Mouse (Mus musculus): Measurements from ENCODE around the gene Bcl11a. TPM values are rescaled to one million over a fixed set of nuclear protein-coding genes. Genes with fewer than 3 reads are reported as not detected.

The Bcl11a gene
- polyA plus RNA-seq, 1 experiment from 2014 or later = 25.2 TPM

- 34% methylated on average over 9 of the region's 9 CpGs for WGBS (ENCODE audit: insufficient replicate concordance)
- H3K9me3 ChIP-seq (replicated peaks) = no peaks in the 10 kb centered on the region
- no peak overlapping the region for H3K4me3 ChIP-seq (replicated peaks)
- no peak overlapping the region for H3K27ac ChIP-seq (replicated peaks)
- no peak for ATAC-seq (ENCODE audit: insufficient read depth)
- H3K9ac ChIP-seq = no peak overlapping the region
- no peak overlapping the region for H3K4me2 ChIP-seq
- peaks cover 54% of the 10 kb centered on the region for H3K36me3 ChIP-seq (replicated peaks)
- H3K4me1 ChIP-seq (replicated peaks) = peaks cover 20% of the 10 kb centered on the region
- no peaks in the 10 kb centered on the region for H3K27me3 ChIP-seq
These were observed 80.2 kb downstream of the Bcl11a start for GRCm38 (mm10) chr11:24158026-24158425.

- H3K27me3 ChIP-seq = no peaks in the 10 kb centered on the region
- H3K9ac ChIP-seq = no peak overlapping the region
- H3K4me3 ChIP-seq (replicated peaks) = no peak overlapping the region
- no peak overlapping the region for H3K27ac ChIP-seq (replicated peaks)
- peaks cover 9% of the 10 kb centered on the region for H3K4me1 ChIP-seq (replicated peaks)
- 80% methylated on average over 2 of the region's 2 CpGs for WGBS (ENCODE audit: insufficient replicate concordance)
- no peak overlapping the region for H3K4me2 ChIP-seq
- H3K36me3 ChIP-seq (replicated peaks) = peaks cover 60% of the 10 kb centered on the region
- no peak for ATAC-seq (ENCODE audit: insufficient read depth)
- H3K9me3 ChIP-seq (replicated peaks) = no peaks in the 10 kb centered on the region
These were observed 81.8 kb downstream of the Bcl11a start for GRCm38 (mm10) chr11:24159656-24160055.

GRCm38 (mm10) chr11:24161458-24161857 is 83.6 kb downstream of the Bcl11a start:
- H3K4me2 ChIP-seq = no peak overlapping the region
- H3K27ac ChIP-seq (replicated peaks) = no peak overlapping the region
- no peak for ATAC-seq (ENCODE audit: insufficient read depth)
- peaks cover 70% of the 10 kb centered on the region for H3K36me3 ChIP-seq (replicated peaks)
- no peaks in the 10 kb centered on the region for H3K9me3 ChIP-seq (replicated peaks)
- peaks cover 5% of the 10 kb centered on the region for H3K4me1 ChIP-seq (replicated peaks)
- no peak overlapping the region for H3K4me3 ChIP-seq (replicated peaks)
- no peak overlapping the region for H3K9ac ChIP-seq
- 89% methylated on average over 2 of the region's 2 CpGs for WGBS (ENCODE audit: insufficient replicate concordance)
- H3K27me3 ChIP-seq = no peaks in the 10 kb centered on the region

GRCm38 (mm10) chr11:24162056-24162455 is 84.2 kb downstream of the Bcl11a start:
- ATAC-seq (ENCODE audit: insufficient read depth) = no peak
- H3K4me1 ChIP-seq (replicated peaks) = peaks cover 5% of the 10 kb centered on the region
- H3K27ac ChIP-seq (replicated peaks) = no peak overlapping the region
- peaks cover 66% of the 10 kb centered on the region for H3K36me3 ChIP-seq (replicated peaks)
- WGBS (ENCODE audit: insufficient replicate concordance) = 77% methylated on average over 7 of the region's 7 CpGs
- no peaks in the 10 kb centered on the region for H3K27me3 ChIP-seq
- no peak overlapping the region for H3K4me3 ChIP-seq (replicated peaks)
- no peak overlapping the region for H3K9ac ChIP-seq
- no peaks in the 10 kb centered on the region for H3K9me3 ChIP-seq (replicated peaks)
- H3K4me2 ChIP-seq = no peak overlapping the region

- ATAC-seq (ENCODE audit: insufficient read depth) = no peak
- WGBS (ENCODE audit: insufficient replicate concordance) = 90% methylated on average over 8 of the region's 8 CpGs
- H3K27me3 ChIP-seq = no peaks in the 10 kb centered on the region
- H3K9ac ChIP-seq = no peak overlapping the region
- H3K27ac ChIP-seq (replicated peaks) = no peak overlapping the region
- H3K4me1 ChIP-seq (replicated peaks) = no peaks in the 10 kb centered on the region
- no peak overlapping the region for H3K4me2 ChIP-seq
- H3K9me3 ChIP-seq (replicated peaks) = no peaks in the 10 kb centered on the region
- peaks cover 62% of the 10 kb centered on the region for H3K36me3 ChIP-seq (replicated peaks)
- no peak overlapping the region for H3K4me3 ChIP-seq (replicated peaks)
These were observed 85.2 kb downstream of the Bcl11a start for GRCm38 (mm10) chr11:24163072-24163471.

GRCm38 (mm10) chr11:24164065-24164464 is 86.2 kb downstream of the Bcl11a start:
- Histone ChIP-seq H3K4me1 (replicated peaks) (no peaks in the 10 kb centered on the region), H3K36me3 (replicated peaks) (peaks cover 61% of the 10 kb centered on the region), H3K9ac (no peak overlapping the region), H3K4me2 (no peak overlapping the region), H3K4me3 (replicated peaks) (no peak overlapping the region), H3K27ac (replicated peaks) (no peak overlapping the region), H3K27me3 (no peaks in the 10 kb centered on the region), H3K9me3 (replicated peaks) (no peaks in the 10 kb centered on the region)
- 87% methylated on average over 26 of the region's 26 CpGs for WGBS (ENCODE audit: insufficient replicate concordance)
- ATAC-seq (ENCODE audit: insufficient read depth) = peak; percentile 25; the same call in 1 of the 2 replicates

- no peak overlapping the region for H3K27ac ChIP-seq (replicated peaks)
- H3K27me3 ChIP-seq = no peaks in the 10 kb centered on the region
- H3K4me1 ChIP-seq (replicated peaks) = no peaks in the 10 kb centered on the region
- no peak overlapping the region for H3K4me2 ChIP-seq
- ATAC-seq (ENCODE audit: insufficient read depth) = no peak
- H3K36me3 ChIP-seq (replicated peaks) = peaks cover 11% of the 10 kb centered on the region
- no peak overlapping the region for H3K9ac ChIP-seq
- no peak overlapping the region for H3K4me3 ChIP-seq (replicated peaks)
- H3K9me3 ChIP-seq (replicated peaks) = no peaks in the 10 kb centered on the region
- 65% methylated on average over 5 of the region's 5 CpGs for WGBS (ENCODE audit: insufficient replicate concordance)
These were observed 93.9 kb downstream of the Bcl11a start for GRCm38 (mm10) chr11:24171675-24172285.

- no peak overlapping the region for H3K27ac ChIP-seq (replicated peaks)
- no peak overlapping the region for H3K4me3 ChIP-seq (replicated peaks)
- no peaks in the 10 kb centered on the region for H3K9me3 ChIP-seq (replicated peaks)
- H3K4me1 ChIP-seq (replicated peaks) = no peaks in the 10 kb centered on the region
- WGBS (ENCODE audit: insufficient replicate concordance) = 84% methylated on average over 17 of the region's 17 CpGs
- H3K4me2 ChIP-seq = no peak overlapping the region
- H3K9ac ChIP-seq = no peak overlapping the region
- no peaks in the 10 kb centered on the region for H3K27me3 ChIP-seq
- peaks cover 11% of the 10 kb centered on the region for H3K36me3 ChIP-seq (replicated peaks)
- ATAC-seq (ENCODE audit: insufficient read depth) = no peak
These were observed 94.7 kb downstream of the Bcl11a start for GRCm38 (mm10) chr11:24172585-24172984.

- no peak overlapping the region for H3K27ac ChIP-seq (replicated peaks)
- no peak overlapping the region for H3K9ac ChIP-seq
- peaks cover 11% of the 10 kb centered on the region for H3K36me3 ChIP-seq (replicated peaks)
- H3K4me3 ChIP-seq (replicated peaks) = no peak overlapping the region
- 52% methylated on average over 2 of the region's 2 CpGs for WGBS (ENCODE audit: insufficient replicate concordance)
- H3K4me2 ChIP-seq = no peak overlapping the region
- no peaks in the 10 kb centered on the region for H3K4me1 ChIP-seq (replicated peaks)
- H3K9me3 ChIP-seq (replicated peaks) = no peaks in the 10 kb centered on the region
- H3K27me3 ChIP-seq = no peaks in the 10 kb centered on the region
- ATAC-seq (ENCODE audit: insufficient read depth) = no peak
These were observed 96.4 kb downstream of the Bcl11a start for GRCm38 (mm10) chr11:24174161-24174792.

GRCm38 (mm10) chr11:24177458-24177857 is 99.6 kb downstream of the Bcl11a start:
- H3K4me3 ChIP-seq (replicated peaks) = no peak overlapping the region
- no peak for ATAC-seq (ENCODE audit: insufficient read depth)
- no peaks in the 10 kb centered on the region for H3K9me3 ChIP-seq (replicated peaks)
- no peak overlapping the region for H3K9ac ChIP-seq
- no peak overlapping the region for H3K4me2 ChIP-seq
- H3K27me3 ChIP-seq = no peaks in the 10 kb centered on the region
- H3K27ac ChIP-seq (replicated peaks) = no peak overlapping the region
- WGBS (ENCODE audit: insufficient replicate concordance) = 75% methylated on average over 4 of the region's 4 CpGs
- no peaks in the 10 kb centered on the region for H3K4me1 ChIP-seq (replicated peaks)
- H3K36me3 ChIP-seq (replicated peaks) = peaks cover 7% of the 10 kb centered on the region

GRCm38 (mm10) chr11:24178823-24179476 is 101.1 kb downstream of the Bcl11a start:
- Histone ChIP-seq H3K4me3 (replicated peaks) (no peak overlapping the region), H3K27me3 (no peaks in the 10 kb centered on the region), H3K27ac (replicated peaks) (no peak overlapping the region), H3K9me3 (replicated peaks) (no peaks in the 10 kb centered on the region), H3K9ac (no peak overlapping the region), H3K4me1 (replicated peaks) (no peaks in the 10 kb centered on the region; the same call in 1 of the 2 replicates), H3K36me3 (replicated peaks) (no peaks in the 10 kb centered on the region), H3K4me2 (no peak overlapping the region)
- 70% methylated on average over 6 of the region's 6 CpGs for WGBS (ENCODE audit: insufficient replicate concordance)
- ATAC-seq (ENCODE audit: insufficient read depth) = no peak

Data from liver, embryonic 15.5 days (tissue).